Mouse (Mus musculus) C2C12 (cell line): ENCODE results near the gene Dpep3. TPM values are rescaled to one million over a fixed set of nuclear protein-coding genes. Genes with fewer than 3 reads are reported as not detected.
A peak's percentile ranks its signal among the peaks of the same experiment; 100 is the strongest.

Experiments
- H3K27me3 ChIP-seq: one replicate; pipeline ENCODE4 v1.6.1; 2011; ENCODE audit not compliant: control insufficient read depth, insufficient read depth, insufficient read length
- H3K36me3 ChIP-seq: one replicate; pipeline ENCODE4 v1.6.1; 2011; ENCODE audit not compliant: control insufficient read depth, insufficient read depth
- H3K4me3 ChIP-seq: one replicate; pipeline ENCODE4 v1.5.1; 2011; ENCODE audit warnings: mild to moderate bottlenecking, control low read depth; ENCODE audit not compliant: poor library complexity, insufficient read depth, severe bottlenecking
- H3K79me2 ChIP-seq: one replicate; pipeline ENCODE4 v1.6.1; 2011; ENCODE audit not compliant: control insufficient read depth, insufficient read depth
- H3K79me3 ChIP-seq: one replicate; pipeline ENCODE4 v1.6.1; 2011; ENCODE audit warnings: low read depth, control low read depth
- H3ac ChIP-seq: one replicate; pipeline ENCODE3; 2011; ENCODE audit warnings: low read depth; ENCODE audit not compliant: control insufficient read depth, insufficient read length
- CEBPB ChIP-seq: IDR thresholded peaks from one replicate; pipeline ENCODE4 v1.6.1; 2011; ENCODE audit warnings: low read depth, mild to moderate bottlenecking, control low read depth, moderate library complexity
- CTCF ChIP-seq: IDR thresholded peaks from one replicate; pipeline ENCODE4 v1.5.1; 2011; ENCODE audit not compliant: control insufficient read depth, insufficient read depth, insufficient read length
- FOSL1 ChIP-seq: IDR thresholded peaks from one replicate; pipeline ENCODE4 v1.8.0; 2011; ENCODE audit warnings: mild to moderate bottlenecking, low read length; ENCODE audit not compliant: poor library complexity, insufficient read depth, severe bottlenecking
- MAX ChIP-seq: IDR thresholded peaks from one replicate; pipeline ENCODE4 v1.6.1; 2011; ENCODE audit warnings: mild to moderate bottlenecking, control low read depth
- MYOD1 ChIP-seq: IDR thresholded peaks from one replicate; pipeline ENCODE4 v1.6.1; 2011; ENCODE audit warnings: low read depth; ENCODE audit not compliant: control insufficient read depth, insufficient read length
- MYOG ChIP-seq: IDR thresholded peaks from one replicate; pipeline ENCODE4 v1.6.1; 2011; ENCODE audit not compliant: control insufficient read depth, insufficient read length; ENCODE audit errors: extremely low read depth
- USF1 ChIP-seq: IDR thresholded peaks from one replicate; pipeline ENCODE4 v1.6.1; 2011; ENCODE audit warnings: low read depth, mild to moderate bottlenecking, control low read depth, moderate library complexity
- polyA plus RNA-seq: library from polyadenylated mRNA; unstranded; fragments of >200 nt; fragmentation: generic; extraction: Trizol; gene quantifications from one replicate; pipeline ENCODE4 v1.2.1, GENCODE M21; 2012; ENCODE audit warnings: missing spikeins

Dpep3 gene
- polyA plus RNA-seq, 1 experiment, result not detected

- TF ChIP-seq MAX (no peak), CEBPB (peak; percentile 56), MYOG (no peak), USF1 (no peak), MYOD1 (no peak), FOSL1 (no peak), CTCF (no peak)
- H3K27me3 ChIP-seq, result no peaks in the 10 kb centered on the region
- peaks cover 10% of the 10 kb centered on the region for H3K79me2 ChIP-seq
- no peaks in the 10 kb centered on the region for H3K36me3 ChIP-seq
- no peak overlapping the region for H3K4me3 ChIP-seq
- H3K79me3 ChIP-seq, result peaks cover 2% of the 10 kb centered on the region
- no peak overlapping the region for H3ac ChIP-seq
Measured at GRCm38 (mm10) chr8:106004538-106005207, 25.4 kb upstream of the Dpep3 start.

GRCm38 (mm10) chr8:106001908-106002307 is 22.7 kb upstream of the Dpep3 start:
- no peaks in the 10 kb centered on the region for H3K36me3 ChIP-seq
- TF ChIP-seq MYOG (no peak), CTCF (no peak), USF1 (no peak), CEBPB (no peak), FOSL1 (no peak), MAX (no peak), MYOD1 (no peak)
- H3ac ChIP-seq, result no peak overlapping the region
- no peaks in the 10 kb centered on the region for H3K27me3 ChIP-seq
- no peak overlapping the region for H3K4me3 ChIP-seq
- H3K79me2 ChIP-seq, result no peaks in the 10 kb centered on the region
- H3K79me3 ChIP-seq, result no peaks in the 10 kb centered on the region

GRCm38 (mm10) chr8:105998971-105999370 is 19.7 kb upstream of the Dpep3 start:
- TF ChIP-seq MAX (no peak), CTCF (no peak), MYOD1 (no peak), FOSL1 (no peak), CEBPB (no peak), USF1 (no peak), MYOG (no peak)
- Histone ChIP-seq H3K27me3 (peaks cover 5% of the 10 kb centered on the region), H3K36me3 (no peaks in the 10 kb centered on the region), H3ac (no peak overlapping the region), H3K4me3 (no peak overlapping the region), H3K79me2 (no peaks in the 10 kb centered on the region), H3K79me3 (no peaks in the 10 kb centered on the region)

GRCm38 (mm10) chr8:105996359-105996758 is 17.1 kb upstream of the Dpep3 start:
- Histone ChIP-seq H3ac (no peak overlapping the region), H3K79me3 (no peaks in the 10 kb centered on the region), H3K36me3 (no peaks in the 10 kb centered on the region), H3K27me3 (peaks cover 5% of the 10 kb centered on the region), H3K79me2 (no peaks in the 10 kb centered on the region), H3K4me3 (no peak overlapping the region)
- TF ChIP-seq CEBPB, result no peak
- no peak for TF ChIP-seq MYOD1
- no peak for TF ChIP-seq USF1
- no peak for TF ChIP-seq CTCF
- no peak for TF ChIP-seq MYOG
- no peak for TF ChIP-seq MAX
- TF ChIP-seq FOSL1, result no peak

GRCm38 (mm10) chr8:105993226-105993625 is 14.0 kb upstream of the Dpep3 start:
- Histone ChIP-seq H3ac (no peak overlapping the region), H3K79me3 (no peaks in the 10 kb centered on the region), H3K36me3 (no peaks in the 10 kb centered on the region), H3K27me3 (peaks cover 11% of the 10 kb centered on the region), H3K79me2 (no peaks in the 10 kb centered on the region), H3K4me3 (no peak overlapping the region)
- TF ChIP-seq CTCF (no peak), FOSL1 (no peak), MAX (no peak), CEBPB (no peak), MYOD1 (no peak), MYOG (no peak), USF1 (no peak)

- Histone ChIP-seq H3K4me3 (no peak overlapping the region), H3ac (no peak overlapping the region)
Measured at GRCm38 (mm10) chr8:105992499-105992898, 13.3 kb upstream of the Dpep3 start.

More at GRCm38 (mm10) chr8:105992499-105992898, 13.3 kb upstream of the Dpep3 start:
- TF ChIP-seq MYOG (no peak), USF1 (no peak), FOSL1 (no peak), MAX (no peak), CTCF (no peak)
- no peaks in the 10 kb centered on the region for H3K79me3 ChIP-seq
- H3K36me3 ChIP-seq, result no peaks in the 10 kb centered on the region
- peaks cover 11% of the 10 kb centered on the region for H3K27me3 ChIP-seq
- H3K79me2 ChIP-seq, result no peaks in the 10 kb centered on the region
